Mouse (Mus musculus) macrophage (primary cell): ENCODE results near the gene Gpatch8. TPM values are rescaled to one million over a fixed set of nuclear protein-coding genes. Genes with fewer than 3 reads are reported as not detected.

Source experiments
- H3K27ac ChIP-seq: fragments of 350-480 bp; formaldehyde crosslinking; 2 replicates; pipeline ENCODE4 v1.9.0; 2021
- H3K36me3 ChIP-seq: fragments of 350-480 bp; formaldehyde crosslinking; 2 replicates; pipeline ENCODE4 v1.9.0; 2021; ENCODE audit errors: inconsistent target
- H3K4me3 ChIP-seq: fragments of 350-480 bp; formaldehyde crosslinking; 2 replicates; pipeline ENCODE4 v1.9.0; 2021; ENCODE audit errors: inconsistent target
- H3K79me2 ChIP-seq: fragments of 350-480 bp; formaldehyde crosslinking; 2 replicates; pipeline ENCODE4 v1.9.0; 2021; ENCODE audit errors: inconsistent target
- WGBS: methylation state at CpG from one replicate; pipeline ENCODE4 v1.1.7; 2026; ENCODE audit warnings: inconsistent platforms; ENCODE audit not compliant: missing documents; 5-methylcytosine and 5-hydroxymethylcytosine counted together
- polyA plus RNA-seq: library from polyadenylated mRNA; stranded (reverse); fragments of 250-400 nt; gene quantifications from 3 replicates; pipeline ENCODE4 v1.2.4, GENCODE M21; 2018; ENCODE audit warnings: inconsistent platforms

The Gpatch8 gene
- polyA plus RNA-seq, 1 experiment from 2014 or later = 21.0 TPM

GRCm38 (mm10) chr11:102465713-102466436 lies 90.3 kb downstream of the Gpatch8 start:
- Histone ChIP-seq H3K79me2 (no peaks in the 10 kb centered on the region), H3K4me3 (no peak overlapping the region), H3K27ac (no peak overlapping the region), H3K36me3 (no peaks in the 10 kb centered on the region)
- 82% methylated on average over 24 of the region's 26 CpGs for WGBS

GRCm38 (mm10) chr11:102464901-102465300 lies 91.3 kb downstream of the Gpatch8 start:
- Histone ChIP-seq H3K4me3 (no peak overlapping the region), H3K27ac (no peak overlapping the region), H3K79me2 (no peaks in the 10 kb centered on the region), H3K36me3 (no peaks in the 10 kb centered on the region)
- WGBS = 98% methylated on average over 6 of the region's 6 CpGs

- H3K4me3 ChIP-seq = no peak overlapping the region
- H3K27ac ChIP-seq = no peak overlapping the region
- WGBS = 94% methylated on average over 3 of the region's 3 CpGs
- H3K36me3 ChIP-seq = no peaks in the 10 kb centered on the region
- H3K79me2 ChIP-seq = no peaks in the 10 kb centered on the region
Measured at GRCm38 (mm10) chr11:102461764-102462163, 94.4 kb downstream of the Gpatch8 start.

GRCm38 (mm10) chr11:102460541-102460940 lies 95.7 kb downstream of the Gpatch8 start:
- no peak overlapping the region for H3K27ac ChIP-seq
- H3K79me2 ChIP-seq = no peaks in the 10 kb centered on the region
- 92% methylated on average over 10 of the region's 16 CpGs for WGBS
- no peak overlapping the region for H3K4me3 ChIP-seq
- no peaks in the 10 kb centered on the region for H3K36me3 ChIP-seq

GRCm38 (mm10) chr11:102455740-102456396 lies 100.3 kb downstream of the Gpatch8 start:
- Histone ChIP-seq H3K27ac (no peak overlapping the region), H3K4me3 (no peak overlapping the region; the same call in 1 of the 2 replicates), H3K36me3 (no peaks in the 10 kb centered on the region), H3K79me2 (no peaks in the 10 kb centered on the region)
- WGBS = under 1% methylated on average over 31 of the region's 40 CpGs

GRCm38 (mm10) chr11:102453131-102453530 lies 103.1 kb downstream of the Gpatch8 start:
- Histone ChIP-seq H3K79me2 (no peaks in the 10 kb centered on the region), H3K4me3 (no peak overlapping the region), H3K27ac (no peak overlapping the region), H3K36me3 (no peaks in the 10 kb centered on the region)
- 60% methylated on average over 10 of the region's 10 CpGs for WGBS

GRCm38 (mm10) chr11:102449043-102450008 lies 106.9 kb downstream of the Gpatch8 start:
- Histone ChIP-seq H3K36me3 (no peaks in the 10 kb centered on the region), H3K27ac (no peak overlapping the region), H3K4me3 (no peak overlapping the region), H3K79me2 (no peaks in the 10 kb centered on the region)
- WGBS = 77% methylated on average over 12 of the region's 17 CpGs

GRCm38 (mm10) chr11:102448327-102448726 lies 107.9 kb downstream of the Gpatch8 start:
- H3K79me2 ChIP-seq = no peaks in the 10 kb centered on the region
- H3K4me3 ChIP-seq = no peak overlapping the region
- H3K36me3 ChIP-seq = no peaks in the 10 kb centered on the region
- 37% methylated on average over 8 of the region's 8 CpGs for WGBS
- H3K27ac ChIP-seq = no peak overlapping the region

- H3K4me3 ChIP-seq = no peak within 1 kb of the TSS
Measured at GRCm38 (mm10) chr11:102447497-102447896, 108.7 kb downstream of the Gpatch8 start, which contains the start of gene Fam171a2. Gene Fam171a2, minus strand, starts transcription at chr11:102447682.

GRCm38 (mm10) chr11:102446581-102447461 lies 109.4 kb downstream of the Gpatch8 start:
- Histone ChIP-seq H3K4me3 (no peak overlapping the region), H3K79me2 (no peaks in the 10 kb centered on the region), H3K36me3 (no peaks in the 10 kb centered on the region), H3K27ac (no peak overlapping the region)
- 2% methylated on average over 36 of the region's 49 CpGs for WGBS

More at GRCm38 (mm10) chr11:102447497-102447896, 108.7 kb downstream of the Gpatch8 start, which contains the start of gene Fam171a2:
- Histone ChIP-seq H3K27ac (no peak within 1 kb of the TSS), H3K79me2 (no peaks in the 10 kb centered on the region), H3K36me3 (no peaks in the 10 kb centered on the region)
- WGBS = 2% methylated on average over 38 of the region's 40 CpGs

- no peaks in the 10 kb centered on the region for H3K36me3 ChIP-seq
- 60% methylated on average over 7 of the region's 7 CpGs for WGBS
- no peak overlapping the region for H3K27ac ChIP-seq
- H3K4me3 ChIP-seq = no peak overlapping the region
- H3K79me2 ChIP-seq = no peaks in the 10 kb centered on the region
Measured at GRCm38 (mm10) chr11:102445891-102446361, 110.3 kb downstream of the Gpatch8 start.

GRCm38 (mm10) chr11:102445264-102445890 lies 110.8 kb downstream of the Gpatch8 start:
- Histone ChIP-seq H3K27ac (no peak overlapping the region), H3K36me3 (no peaks in the 10 kb centered on the region), H3K4me3 (no peak overlapping the region), H3K79me2 (no peaks in the 10 kb centered on the region)
- WGBS = 91% methylated on average over 10 of the region's 10 CpGs

GRCm38 (mm10) chr11:102444781-102445180 lies 111.4 kb downstream of the Gpatch8 start:
- Histone ChIP-seq H3K4me3 (no peak overlapping the region), H3K36me3 (no peaks in the 10 kb centered on the region), H3K27ac (no peak overlapping the region), H3K79me2 (no peaks in the 10 kb centered on the region)
- 89% methylated on average over 6 of the region's 6 CpGs for whole genome bisulfite sequencing
